Mouse (Mus musculus): ENCODE measurements around the gene Nlrp9b. TPM values are rescaled to one million over a fixed set of nuclear protein-coding genes. Genes with fewer than 3 reads are reported as not detected.
"Not testable (repeated sequence)": the region's sequence is repeated elsewhere in the genome, so short reads cannot be mapped to it uniquely, and the experiment has no call there.

The Nlrp9b gene
- polyA plus RNA-seq, 1 experiment from 2014 or later, result not detected

- ATAC-seq, result no peak
- WGBS, result 81% methylated on average over 4 of the region's 4 CpGs
These were observed 35.4 kb upstream of the Nlrp9b start for GRCm38 (mm10) chr7:19955861-19956260.

GRCm38 (mm10) chr7:19956341-19956781 is 34.9 kb upstream of the Nlrp9b start:
- Histone ChIP-seq H3K9me3 (ENCODE audit: control insufficient read depth, low read length) (no peaks in the 10 kb centered on the region), H3K4me3 (ENCODE audit: low read length) (no peak overlapping the region), H3K4me2 (ENCODE audit: low read length) (no peak overlapping the region), H3K4me1 (ENCODE audit: control insufficient read depth, insufficient read depth, low read depth, low read length) (no peaks in the 10 kb centered on the region), H3K9ac (ENCODE audit: low read depth, low read length) (no peak overlapping the region), H3K27ac (ENCODE audit: low read depth, low read length) (no peak overlapping the region), H3K27me3 (replicated peaks; ENCODE audit: control insufficient read depth, insufficient read depth, low read length) (no peaks in the 10 kb centered on the region), H3K36me3 (ENCODE audit: control insufficient read depth, insufficient read depth, low read length) (no peaks in the 10 kb centered on the region)
- 4% methylated on average over 7 of the region's 7 CpGs for WGBS
- peak; percentile 45; the same call in 1 of the 2 replicates for ATAC-seq

More at GRCm38 (mm10) chr7:19955861-19956260, 35.4 kb upstream of the Nlrp9b start:
- Histone ChIP-seq H3K4me1 (ENCODE audit: control insufficient read depth, insufficient read depth, low read depth, low read length) (no peaks in the 10 kb centered on the region), H3K4me2 (ENCODE audit: low read length) (no peak overlapping the region), H3K9ac (ENCODE audit: low read depth, low read length) (no peak overlapping the region), H3K36me3 (ENCODE audit: control insufficient read depth, insufficient read depth, low read length) (no peaks in the 10 kb centered on the region), H3K27me3 (replicated peaks; ENCODE audit: control insufficient read depth, insufficient read depth, low read length) (no peaks in the 10 kb centered on the region), H3K27ac (ENCODE audit: low read depth, low read length) (no peak overlapping the region), H3K9me3 (ENCODE audit: control insufficient read depth, low read length) (no peaks in the 10 kb centered on the region), H3K4me3 (ENCODE audit: low read length) (no peak overlapping the region)

- H3K4me1 ChIP-seq (ENCODE audit: control insufficient read depth, insufficient read depth, low read depth, low read length), result no peaks in the 10 kb centered on the region
- WGBS, result 68% methylated on average over 1 of the region's 1 CpGs
- no peaks in the 10 kb centered on the region for H3K27me3 ChIP-seq (replicated peaks; ENCODE audit: control insufficient read depth, insufficient read depth, low read length)
- H3K4me3 ChIP-seq (ENCODE audit: low read length), result no peak overlapping the region
- H3K36me3 ChIP-seq (ENCODE audit: control insufficient read depth, insufficient read depth, low read length), result no peaks in the 10 kb centered on the region
- ATAC-seq, result no peak
- H3K4me2 ChIP-seq (ENCODE audit: low read length), result no peak overlapping the region
- H3K9me3 ChIP-seq (ENCODE audit: control insufficient read depth, low read length), result no peaks in the 10 kb centered on the region
- H3K9ac ChIP-seq (ENCODE audit: low read depth, low read length), result no peak overlapping the region
- H3K27ac ChIP-seq (ENCODE audit: low read depth, low read length), result no peak overlapping the region
These were observed 28.8 kb upstream of the Nlrp9b start for GRCm38 (mm10) chr7:19962423-19962822.

GRCm38 (mm10) chr7:19964985-19965579 is 26.2 kb upstream of the Nlrp9b start, which contains the start of gene Ceacam20:
TSS of gene Ceacam20 (plus strand) at chr7:19965412.
- H3K27ac ChIP-seq (ENCODE audit: low read depth, low read length), result no peak within 1 kb of the TSS
- H3K36me3 ChIP-seq (ENCODE audit: control insufficient read depth, insufficient read depth, low read length), result no peaks in the 10 kb centered on the region
- H3K4me2 ChIP-seq (ENCODE audit: low read length), result no peak within 1 kb of the TSS
- H3K4me1 ChIP-seq (ENCODE audit: control insufficient read depth, insufficient read depth, low read depth, low read length), result no peaks in the 10 kb centered on the region
- peaks cover 2% of the 10 kb centered on the region; the same call in 1 of the 2 replicates for H3K9me3 ChIP-seq (ENCODE audit: control insufficient read depth, low read length)
- no peak within 1 kb of the TSS for H3K9ac ChIP-seq (ENCODE audit: low read depth, low read length)
- H3K27me3 ChIP-seq (replicated peaks; ENCODE audit: control insufficient read depth, insufficient read depth, low read length), result no peaks in the 10 kb centered on the region
- H3K4me3 ChIP-seq (ENCODE audit: low read length), result no peak within 1 kb of the TSS
- 78% methylated on average over 7 of the region's 7 CpGs for WGBS
- ATAC-seq, result no peak

- Histone ChIP-seq H3K4me3 (ENCODE audit: low read length) (no peak overlapping the region), H3K27me3 (replicated peaks; ENCODE audit: control insufficient read depth, insufficient read depth, low read length) (no peaks in the 10 kb centered on the region), H3K9ac (ENCODE audit: low read depth, low read length) (no peak overlapping the region), H3K9me3 (ENCODE audit: control insufficient read depth, low read length) (peaks cover 7% of the 10 kb centered on the region; the same call in 1 of the 2 replicates), H3K36me3 (ENCODE audit: control insufficient read depth, insufficient read depth, low read length) (no peaks in the 10 kb centered on the region), H3K27ac (ENCODE audit: low read depth, low read length) (no peak overlapping the region), H3K4me2 (ENCODE audit: low read length) (no peak overlapping the region), H3K4me1 (ENCODE audit: control insufficient read depth, insufficient read depth, low read depth, low read length) (no peaks in the 10 kb centered on the region)
- ATAC-seq, result no peak
- 79% methylated on average over 3 of the region's 3 CpGs for WGBS
These were observed 22.2 kb upstream of the Nlrp9b start for GRCm38 (mm10) chr7:19969106-19969505.

- ATAC-seq, result no peak
- Histone ChIP-seq H3K4me3 (ENCODE audit: low read length) (no peak overlapping the region), H3K36me3 (ENCODE audit: control insufficient read depth, insufficient read depth, low read length) (no peaks in the 10 kb centered on the region), H3K9ac (ENCODE audit: low read depth, low read length) (no peak overlapping the region), H3K27me3 (replicated peaks; ENCODE audit: control insufficient read depth, insufficient read depth, low read length) (no peaks in the 10 kb centered on the region), H3K4me1 (ENCODE audit: control insufficient read depth, insufficient read depth, low read depth, low read length) (no peaks in the 10 kb centered on the region), H3K9me3 (ENCODE audit: control insufficient read depth, low read length) (peaks cover 7% of the 10 kb centered on the region; the same call in 1 of the 2 replicates), H3K4me2 (ENCODE audit: low read length) (no peak overlapping the region), H3K27ac (ENCODE audit: low read depth, low read length) (no peak overlapping the region)
- 95% methylated on average over 4 of the region's 4 CpGs for WGBS
These were observed 21.6 kb upstream of the Nlrp9b start for GRCm38 (mm10) chr7:19969541-19970090.

- H3K27ac ChIP-seq (ENCODE audit: low read depth, low read length), result no peak overlapping the region
- no peaks in the 10 kb centered on the region for H3K36me3 ChIP-seq (ENCODE audit: control insufficient read depth, insufficient read depth, low read length)
- no peaks in the 10 kb centered on the region for H3K4me1 ChIP-seq (ENCODE audit: control insufficient read depth, insufficient read depth, low read depth, low read length)
- 94% methylated on average over 8 of the region's 8 CpGs for WGBS
- no peak overlapping the region for H3K4me3 ChIP-seq (ENCODE audit: low read length)
- no peak overlapping the region for H3K9ac ChIP-seq (ENCODE audit: low read depth, low read length)
- no peak overlapping the region for H3K4me2 ChIP-seq (ENCODE audit: low read length)
- H3K9me3 ChIP-seq (ENCODE audit: control insufficient read depth, low read length), result peaks cover 7% of the 10 kb centered on the region; the same call in 1 of the 2 replicates
- H3K27me3 ChIP-seq (replicated peaks; ENCODE audit: control insufficient read depth, insufficient read depth, low read length), result no peaks in the 10 kb centered on the region
- ATAC-seq, result no peak
These were observed 21.1 kb upstream of the Nlrp9b start for GRCm38 (mm10) chr7:19970196-19970595.

- Histone ChIP-seq H3K9me3 (ENCODE audit: control insufficient read depth, low read length) (peaks cover 7% of the 10 kb centered on the region; the same call in 1 of the 2 replicates), H3K4me1 (ENCODE audit: control insufficient read depth, insufficient read depth, low read depth, low read length) (no peaks in the 10 kb centered on the region), H3K27ac (ENCODE audit: low read depth, low read length) (no peak overlapping the region), H3K36me3 (ENCODE audit: control insufficient read depth, insufficient read depth, low read length) (no peaks in the 10 kb centered on the region), H3K27me3 (replicated peaks; ENCODE audit: control insufficient read depth, insufficient read depth, low read length) (no peaks in the 10 kb centered on the region), H3K4me2 (ENCODE audit: low read length) (no peak overlapping the region), H3K9ac (ENCODE audit: low read depth, low read length) (no peak overlapping the region), H3K4me3 (ENCODE audit: low read length) (no peak overlapping the region)
- 91% methylated on average over 4 of the region's 4 CpGs for WGBS
- no peak for ATAC-seq
These were observed 19.7 kb upstream of the Nlrp9b start for GRCm38 (mm10) chr7:19971516-19971915.

GRCm38 (mm10) chr7:19996721-19997120 is 5.5 kb downstream of the Nlrp9b start:
- H3K4me2 ChIP-seq (ENCODE audit: low read length); H3K4me1 ChIP-seq (ENCODE audit: control insufficient read depth, insufficient read depth, low read depth, low read length); H3K36me3 ChIP-seq (ENCODE audit: control insufficient read depth, insufficient read depth, low read length); H3K27me3 ChIP-seq (replicated peaks; ENCODE audit: control insufficient read depth, insufficient read depth, low read length); H3K9ac ChIP-seq (ENCODE audit: low read depth, low read length); H3K9me3 ChIP-seq (ENCODE audit: control insufficient read depth, low read length); H3K4me3 ChIP-seq (ENCODE audit: low read length); H3K27ac ChIP-seq (ENCODE audit: low read depth, low read length); ATAC-seq: not testable (repeated sequence)
- WGBS, result 58% methylated on average over 3 of the region's 3 CpGs

All from hindbrain, embryonic 16.5 days (tissue).